Mouse (Mus musculus) spleen, postnatal 36 days (tissue): ENCODE data around the gene Olfr536.
"Not testable (repeated sequence)": the region's sequence is repeated elsewhere in the genome, so short reads cannot be mapped to it uniquely, and the experiment has no call there.

Experiments used
- DNase-seq, 2 experiments: peaks; one replicate each; pipeline ENCODE4 v3.0.0; 2022; ENCODE audit warnings: low spot score in 2 of 2, mixed read lengths in 1 of 2

The Olfr536 gene

GRCm38 (mm10) chr7:140507346-140508021 is at the start of gene Olfr536:
Olfr536 (minus strand) TSS chr7:140507396.
- not testable (repeated sequence) for DNase-seq

DNA sequence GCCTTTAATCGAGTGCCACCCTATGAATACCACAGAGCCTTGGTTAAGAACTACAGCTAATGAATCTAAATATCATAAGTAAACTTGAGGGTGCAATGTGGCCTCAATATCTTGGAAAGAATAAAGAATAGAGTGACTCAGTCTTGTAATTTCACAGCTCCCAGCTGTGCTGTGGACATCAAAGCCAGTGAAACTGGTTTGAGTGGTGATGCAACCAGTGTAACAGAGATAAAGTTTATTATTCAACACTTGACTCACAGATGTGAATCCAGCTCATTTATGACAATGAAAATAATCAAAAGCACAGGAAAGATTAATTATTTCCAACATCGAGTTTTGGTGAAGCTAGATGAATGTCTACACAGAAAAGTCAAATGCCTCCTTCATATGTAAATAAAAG is 32.5 kb upstream of the Olfr536 start:
- no peak for DNase-seq

- no peak for DNase-seq
These were observed 12.5 kb downstream of the Olfr536 start for GRCm38 (mm10) chr7:140494702-140495101.

DNA sequence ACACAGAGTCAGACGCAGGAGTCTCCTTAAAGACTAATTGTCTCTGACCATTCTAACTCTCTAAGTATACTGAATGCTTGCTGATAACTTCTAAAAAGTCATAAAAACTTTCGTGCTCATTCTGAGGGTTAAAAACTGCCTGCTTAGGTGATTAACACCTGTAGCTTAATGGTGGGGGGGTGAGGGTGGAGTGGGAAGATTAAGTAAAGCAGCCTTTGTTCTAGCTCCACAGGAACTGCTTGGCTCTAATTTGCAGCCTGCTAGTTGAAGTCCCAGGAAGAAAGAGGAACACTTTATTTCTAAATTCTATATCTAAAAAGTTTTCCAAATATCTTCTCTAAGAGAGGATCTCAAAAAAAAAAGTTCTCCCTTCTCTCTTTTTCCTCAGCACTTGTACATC is 13.0 kb downstream of the Olfr536 start:
- DNase-seq: no peak

DNA sequence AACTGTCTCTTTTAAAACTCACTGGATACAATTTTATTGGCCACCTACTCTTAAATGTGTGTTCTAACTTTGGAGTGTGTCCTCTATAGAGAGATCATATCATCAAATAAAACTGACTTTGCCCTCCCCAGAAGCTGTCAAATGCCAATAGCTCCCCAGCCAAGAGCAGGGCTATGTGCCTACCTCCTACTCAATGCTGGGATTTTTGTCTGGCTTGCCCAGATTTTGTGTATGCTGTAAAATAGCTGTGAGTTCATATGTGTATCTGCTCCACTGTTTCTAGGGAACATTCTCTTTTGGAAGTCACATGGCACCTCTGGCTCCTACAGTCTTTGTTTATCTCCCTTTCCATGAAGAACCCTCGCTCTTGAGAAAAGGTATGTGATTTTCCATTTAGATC is 18.2 kb downstream of the Olfr536 start:
- no peak for DNase-seq

GRCm38 (mm10) chr7:140483916-140484315 is 23.3 kb downstream of the Olfr536 start, which contains the start of gene Olfr535:
Olfr535 (plus strand) TSS chr7:140484216.
- DNase-seq: no peak

DNA sequence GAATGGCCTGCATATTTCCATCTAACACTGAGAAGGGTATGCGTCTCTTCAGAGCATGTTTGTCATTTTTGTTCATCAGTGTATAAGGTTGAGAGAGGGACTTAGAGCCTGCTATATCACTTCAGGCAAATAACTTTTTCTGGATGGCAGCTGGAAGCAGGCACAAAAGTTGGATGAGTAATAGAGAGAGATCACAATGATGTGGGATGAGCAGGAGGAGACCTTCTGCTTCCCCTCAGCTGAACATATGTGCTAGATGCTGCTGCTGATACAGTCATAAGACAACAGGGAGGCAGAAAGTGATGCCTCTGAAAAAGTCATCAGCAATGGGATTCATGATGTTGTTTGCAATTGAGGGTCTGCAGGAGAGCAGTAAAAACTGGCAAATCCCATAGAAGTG is 28.5 kb downstream of the Olfr536 start:
- DNase-seq: no peak

DNA sequence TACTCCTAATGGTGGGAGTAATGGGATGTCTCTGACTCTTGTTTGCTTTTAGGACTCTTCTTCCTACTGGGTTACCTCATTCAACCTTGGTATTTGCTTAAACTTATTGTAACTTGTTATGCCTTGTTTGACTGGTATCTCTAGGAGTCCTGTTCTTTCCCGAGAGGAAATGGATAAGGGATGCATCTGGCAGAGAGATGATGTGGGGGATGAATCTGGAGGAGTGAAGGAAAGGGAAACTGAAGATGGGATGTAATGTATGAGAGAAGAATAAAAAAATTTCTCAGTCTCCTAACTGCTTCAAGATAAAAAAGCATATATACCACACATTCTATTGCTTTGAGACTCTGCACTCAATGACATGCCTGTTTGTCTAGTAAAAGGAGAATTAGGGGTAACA is 29.3 kb downstream of the Olfr536 start:
- no peak for DNase-seq

- not testable (repeated sequence) for DNase-seq
These were observed 44.1 kb downstream of the Olfr536 start, which contains the start of gene Olfr533 for GRCm38 (mm10) chr7:140463070-140463469. Olfr533 (plus strand) TSS chr7:140463370.
